Mouse (Mus musculus): Measurements from ENCODE around the gene Il27ra. TPM values are rescaled to one million over a fixed set of nuclear protein-coding genes. Genes with fewer than 3 reads are reported as not detected.

Gene Il27ra
- polyA plus RNA-seq, 1 experiment from 2014 or later, result 0.14 TPM

DNA sequence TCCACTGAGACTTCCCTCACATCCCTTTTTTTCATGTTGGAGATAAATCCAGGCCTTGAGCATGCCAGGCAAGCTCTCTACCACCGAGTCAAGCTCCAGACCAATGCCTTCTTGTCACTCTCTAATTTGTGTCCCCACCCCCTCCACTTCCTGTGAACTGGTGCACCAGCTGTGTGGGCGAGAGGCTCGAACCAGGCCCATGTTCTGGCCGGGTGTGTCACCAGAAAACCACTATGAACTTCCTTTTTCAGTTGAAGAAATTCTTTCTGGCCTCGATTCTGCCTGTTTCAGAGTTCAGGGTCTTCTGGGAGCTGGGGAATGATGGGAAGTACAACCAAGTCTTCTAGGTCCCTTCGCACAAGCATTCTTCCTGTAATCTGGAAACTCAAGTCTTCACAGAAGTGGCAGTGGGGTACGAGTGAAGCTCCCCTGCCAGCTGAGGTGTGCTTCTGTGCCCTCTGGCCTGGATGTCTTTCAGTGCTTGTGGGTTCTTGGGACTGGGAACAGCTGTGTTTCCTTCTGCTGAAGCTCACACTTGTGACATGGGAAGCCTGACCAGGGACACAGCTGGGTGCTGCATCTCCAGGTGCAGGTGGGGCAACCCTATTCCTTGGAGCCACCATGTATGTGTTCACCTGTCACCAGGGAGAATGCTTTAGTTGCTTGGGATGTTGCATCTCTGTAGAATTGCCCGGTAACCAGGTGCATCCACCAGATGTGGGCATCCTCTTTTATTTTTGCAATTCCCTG is 21.6 kb upstream of the Il27ra start:
- Histone ChIP-seq H3K27ac (no peak overlapping the region), H3K4me2 (replicated peaks) (no peak overlapping the region), H3K9ac (no peak overlapping the region), H3K4me1 (peaks cover 22% of the 10 kb centered on the region), H3K4me3 (no peak overlapping the region), H3K27me3 (no peaks in the 10 kb centered on the region), H3K36me3 (no peaks in the 10 kb centered on the region), H3K9me3 (replicated peaks) (no peaks in the 10 kb centered on the region)
- WGBS, result 74% methylated on average over 8 of the region's 8 CpGs
- no peak for ATAC-seq (ENCODE audit: low FRiP score)

- Histone ChIP-seq H3K27ac (no peak overlapping the region), H3K4me2 (replicated peaks) (no peak overlapping the region), H3K9ac (no peak overlapping the region), H3K4me1 (no peaks in the 10 kb centered on the region), H3K9me3 (replicated peaks) (no peaks in the 10 kb centered on the region), H3K4me3 (no peak overlapping the region), H3K27me3 (peaks cover 2% of the 10 kb centered on the region; the same call in 1 of the 2 replicates), H3K36me3 (no peaks in the 10 kb centered on the region)
- no peak for ATAC-seq (ENCODE audit: low FRiP score)
- 88% methylated on average over 2 of the region's 2 CpGs for WGBS
Measured at GRCm38 (mm10) chr8:84060245-84060644, 17.9 kb upstream of the Il27ra start.

DNA sequence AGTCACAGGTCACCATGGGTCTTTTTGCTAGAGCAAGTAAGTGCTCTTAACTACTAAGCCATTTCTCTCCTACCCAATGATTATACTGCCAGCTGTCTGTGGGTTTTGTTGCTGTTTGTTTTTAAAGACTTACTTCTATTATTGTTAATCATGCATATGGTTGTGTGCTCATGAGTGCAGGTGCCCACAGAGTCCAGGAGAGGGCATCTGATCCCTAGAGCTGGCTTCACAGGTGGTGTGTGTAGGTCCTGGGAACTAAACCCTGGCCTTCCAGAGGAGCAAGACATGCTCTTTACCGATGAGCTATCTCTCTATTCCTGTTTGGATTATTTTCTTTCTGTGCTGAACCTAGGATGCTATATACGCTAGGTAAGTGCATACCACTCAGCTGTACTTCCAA is 16.8 kb upstream of the Il27ra start:
- 98% methylated on average over 2 of the region's 2 CpGs for WGBS
- H3K9me3 ChIP-seq (replicated peaks), result no peaks in the 10 kb centered on the region
- H3K4me1 ChIP-seq, result no peaks in the 10 kb centered on the region
- ATAC-seq (ENCODE audit: low FRiP score), result no peak
- H3K9ac ChIP-seq, result no peak overlapping the region
- no peak overlapping the region for H3K4me2 ChIP-seq (replicated peaks)
- no peak overlapping the region for H3K27ac ChIP-seq
- no peak overlapping the region for H3K4me3 ChIP-seq
- no peaks in the 10 kb centered on the region for H3K36me3 ChIP-seq
- peaks cover 2% of the 10 kb centered on the region; the same call in 1 of the 2 replicates for H3K27me3 ChIP-seq

- Histone ChIP-seq H3K4me3 (no peak overlapping the region), H3K27me3 (peaks cover 2% of the 10 kb centered on the region; the same call in 1 of the 2 replicates), H3K4me2 (replicated peaks) (no peak overlapping the region), H3K36me3 (no peaks in the 10 kb centered on the region), H3K27ac (no peak overlapping the region), H3K9me3 (replicated peaks) (no peaks in the 10 kb centered on the region), H3K9ac (no peak overlapping the region), H3K4me1 (no peaks in the 10 kb centered on the region)
- ATAC-seq (ENCODE audit: low FRiP score), result no peak
- WGBS, result 96% methylated on average over 1 of the region's 1 CpGs
Measured at GRCm38 (mm10) chr8:84057827-84058226, 15.4 kb upstream of the Il27ra start.

DNA sequence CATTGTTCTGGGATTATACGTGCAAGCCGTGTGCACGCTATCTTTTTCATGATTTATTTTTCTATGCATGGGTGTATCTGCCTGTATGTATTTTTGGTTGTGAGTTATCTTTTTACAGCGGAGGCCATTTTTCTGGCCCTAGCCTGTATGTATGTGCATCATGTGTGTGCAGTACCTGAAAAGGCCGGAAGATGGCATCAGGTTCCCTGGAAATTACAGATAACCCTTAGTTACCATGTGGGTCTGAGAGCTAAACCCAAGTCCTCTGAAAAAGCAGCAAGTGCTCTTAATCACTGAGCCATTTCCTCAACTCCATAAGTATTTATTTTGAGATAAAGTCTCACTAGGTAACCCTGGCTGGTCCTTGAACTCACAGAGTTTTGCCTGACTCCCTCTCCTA is 10.8 kb upstream of the Il27ra start:
- Histone ChIP-seq H3K4me2 (replicated peaks) (no peak overlapping the region), H3K9me3 (replicated peaks) (no peaks in the 10 kb centered on the region), H3K27ac (no peak overlapping the region), H3K9ac (no peak overlapping the region), H3K4me3 (no peak overlapping the region), H3K4me1 (0 out of 2 replicates have a peak, but pooled peaks cover 3% of the 10 kb centered on the region), H3K36me3 (no peaks in the 10 kb centered on the region), H3K27me3 (peaks cover 2% of the 10 kb centered on the region; the same call in 1 of the 2 replicates)
- ATAC-seq (ENCODE audit: low FRiP score), result no peak
- 95% methylated on average over 5 of the region's 5 CpGs for WGBS

- H3K4me1 ChIP-seq, result 0 out of 2 replicates have a peak, but pooled peaks cover 3% of the 10 kb centered on the region
- H3K9me3 ChIP-seq (replicated peaks), result no peaks in the 10 kb centered on the region
- 77% methylated on average over 3 of the region's 3 CpGs for WGBS
Measured at GRCm38 (mm10) chr8:84052746-84053145, 10.4 kb upstream of the Il27ra start.

GRCm38 (mm10) chr8:84048171-84048570 is 5.8 kb upstream of the Il27ra start:
- no peak overlapping the region for H3K4me2 ChIP-seq (replicated peaks)
- no peak for ATAC-seq (ENCODE audit: low FRiP score)
- peaks cover 32% of the 10 kb centered on the region for H3K27me3 ChIP-seq
- H3K4me3 ChIP-seq, result no peak overlapping the region
- 77% methylated on average over 5 of the region's 5 CpGs for WGBS
- H3K9me3 ChIP-seq (replicated peaks), result no peaks in the 10 kb centered on the region
- no peak overlapping the region for H3K9ac ChIP-seq
- H3K27ac ChIP-seq, result no peak overlapping the region
- peaks cover 11% of the 10 kb centered on the region; the same call in 1 of the 2 replicates for H3K4me1 ChIP-seq
- no peaks in the 10 kb centered on the region for H3K36me3 ChIP-seq

More at GRCm38 (mm10) chr8:84052746-84053145, 10.4 kb upstream of the Il27ra start:
- Histone ChIP-seq H3K36me3 (no peaks in the 10 kb centered on the region), H3K4me3 (no peak overlapping the region), H3K27me3 (peaks cover 2% of the 10 kb centered on the region; the same call in 1 of the 2 replicates), H3K9ac (no peak overlapping the region), H3K27ac (no peak overlapping the region), H3K4me2 (replicated peaks) (no peak overlapping the region)
- no peak for ATAC-seq (ENCODE audit: low FRiP score)

- no peak overlapping the region for H3K9ac ChIP-seq
- 88% methylated on average over 3 of the region's 3 CpGs for WGBS
- H3K9me3 ChIP-seq (replicated peaks), result no peaks in the 10 kb centered on the region
- no peak for ATAC-seq (ENCODE audit: low FRiP score)
- peaks cover 48% of the 10 kb centered on the region for H3K27me3 ChIP-seq
- no peak overlapping the region for H3K4me2 ChIP-seq (replicated peaks)
- H3K36me3 ChIP-seq, result no peaks in the 10 kb centered on the region
- H3K4me1 ChIP-seq, result peaks cover 19% of the 10 kb centered on the region
- no peak overlapping the region for H3K27ac ChIP-seq
- H3K4me3 ChIP-seq, result no peak overlapping the region
Measured at GRCm38 (mm10) chr8:84046505-84046904, 4.1 kb upstream of the Il27ra start.

GRCm38 (mm10) chr8:84044900-84045299 is 2.5 kb upstream of the Il27ra start, which contains the start of gene Rln3:
TSS of gene Rln3 (minus strand) at chr8:84045000.
- H3K9ac ChIP-seq, result no peak within 1 kb of the TSS
- ATAC-seq (ENCODE audit: low FRiP score), result no peak
- peak within 1 kb of the TSS; percentile 29; the same call in 1 of the 2 replicates for H3K4me2 ChIP-seq (replicated peaks)
- H3K4me3 ChIP-seq, result no peak within 1 kb of the TSS
- H3K27me3 ChIP-seq, result peaks cover 64% of the 10 kb centered on the region
- WGBS, result 14% methylated on average over 9 of the region's 9 CpGs
- H3K4me1 ChIP-seq, result peaks cover 17% of the 10 kb centered on the region
- no peaks in the 10 kb centered on the region for H3K36me3 ChIP-seq
- H3K9me3 ChIP-seq (replicated peaks), result no peaks in the 10 kb centered on the region
- no peak within 1 kb of the TSS for H3K27ac ChIP-seq

DNA sequence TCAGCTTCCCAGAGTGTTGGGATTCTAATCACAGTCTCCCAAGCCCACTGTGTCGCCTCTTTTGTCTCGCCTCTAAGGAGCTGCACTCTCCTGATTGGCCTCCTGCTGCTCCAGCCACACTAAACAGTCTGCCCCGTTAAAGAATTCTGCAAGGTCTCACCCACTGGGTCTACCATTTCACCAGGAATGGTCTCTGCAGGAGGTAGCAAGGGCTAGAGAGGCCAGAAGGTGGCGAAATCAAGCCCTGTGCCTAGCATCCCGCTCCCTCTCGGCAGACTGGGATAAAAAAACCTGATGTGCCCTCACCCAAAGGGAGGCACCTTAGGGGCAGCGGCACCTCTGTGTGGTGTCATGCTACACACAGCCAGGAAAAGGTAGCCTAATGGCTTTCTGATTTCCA is 1.7 kb upstream of the Il27ra start:
- 6% methylated on average over 7 of the region's 7 CpGs for WGBS
- Histone ChIP-seq H3K4me2 (replicated peaks) (no peak overlapping the region), H3K36me3 (no peaks in the 10 kb centered on the region), H3K9me3 (replicated peaks) (no peaks in the 10 kb centered on the region), H3K27ac (no peak overlapping the region), H3K4me3 (no peak overlapping the region), H3K9ac (no peak overlapping the region), H3K4me1 (peaks cover 17% of the 10 kb centered on the region), H3K27me3 (peaks cover 70% of the 10 kb centered on the region)
- ATAC-seq (ENCODE audit: low FRiP score), result no peak

- Histone ChIP-seq H3K9me3 (replicated peaks) (no peaks in the 10 kb centered on the region), H3K27me3 (peaks cover 79% of the 10 kb centered on the region), H3K4me2 (replicated peaks) (peak overlapping the region; percentile 55; the same call in 1 of the 2 replicates), H3K27ac (no peak overlapping the region), H3K4me1 (peaks cover 17% of the 10 kb centered on the region), H3K4me3 (no peak overlapping the region), H3K36me3 (no peaks in the 10 kb centered on the region), H3K9ac (no peak overlapping the region)
- 38% methylated on average over 12 of the region's 12 CpGs for WGBS
- ATAC-seq (ENCODE audit: low FRiP score), result no peak
Measured at GRCm38 (mm10) chr8:84042948-84043342, 556 bp upstream of the Il27ra start.

- H3K27me3 ChIP-seq, result peaks cover 66% of the 10 kb centered on the region
Measured at GRCm38 (mm10) chr8:84039050-84039449, 3.3 kb downstream of the Il27ra start.

GRCm38 (mm10) chr8:84038015-84038414 is 4.4 kb downstream of the Il27ra start:
- peaks cover 9% of the 10 kb centered on the region for H3K4me1 ChIP-seq
- no peak overlapping the region for H3K4me3 ChIP-seq
- ATAC-seq (ENCODE audit: low FRiP score), result no peak
- H3K27ac ChIP-seq, result no peak overlapping the region
- no peaks in the 10 kb centered on the region for H3K9me3 ChIP-seq (replicated peaks)
- peaks cover 58% of the 10 kb centered on the region for H3K27me3 ChIP-seq
- H3K36me3 ChIP-seq, result no peaks in the 10 kb centered on the region
- H3K4me2 ChIP-seq (replicated peaks), result no peak overlapping the region
- WGBS, result 76% methylated on average over 5 of the region's 5 CpGs
- H3K9ac ChIP-seq, result no peak overlapping the region

More at GRCm38 (mm10) chr8:84039050-84039449, 3.3 kb downstream of the Il27ra start:
- no peaks in the 10 kb centered on the region for H3K9me3 ChIP-seq (replicated peaks)
- WGBS, result 8% methylated on average over 5 of the region's 5 CpGs
- H3K4me3 ChIP-seq, result no peak overlapping the region
- no peaks in the 10 kb centered on the region for H3K36me3 ChIP-seq
- no peak for ATAC-seq (ENCODE audit: low FRiP score)
- peaks cover 9% of the 10 kb centered on the region for H3K4me1 ChIP-seq
- H3K9ac ChIP-seq, result no peak overlapping the region
- H3K4me2 ChIP-seq (replicated peaks), result no peak overlapping the region
- no peak overlapping the region for H3K27ac ChIP-seq

Measured in hindbrain, embryonic 12.5 days (tissue).